Mouse (Mus musculus) cerebellum, postnatal 25 days (tissue): ENCODE data around the gene Vmac.
A peak's percentile ranks its signal among the peaks of the same experiment; 100 is the strongest.

Experiments used
- DNase-seq, 2 experiments: peaks; one replicate each; pipeline ENCODE4 v3.0.0; 2021; ENCODE audit warnings: mixed read lengths in 2 of 2

Vmac gene

DNA sequence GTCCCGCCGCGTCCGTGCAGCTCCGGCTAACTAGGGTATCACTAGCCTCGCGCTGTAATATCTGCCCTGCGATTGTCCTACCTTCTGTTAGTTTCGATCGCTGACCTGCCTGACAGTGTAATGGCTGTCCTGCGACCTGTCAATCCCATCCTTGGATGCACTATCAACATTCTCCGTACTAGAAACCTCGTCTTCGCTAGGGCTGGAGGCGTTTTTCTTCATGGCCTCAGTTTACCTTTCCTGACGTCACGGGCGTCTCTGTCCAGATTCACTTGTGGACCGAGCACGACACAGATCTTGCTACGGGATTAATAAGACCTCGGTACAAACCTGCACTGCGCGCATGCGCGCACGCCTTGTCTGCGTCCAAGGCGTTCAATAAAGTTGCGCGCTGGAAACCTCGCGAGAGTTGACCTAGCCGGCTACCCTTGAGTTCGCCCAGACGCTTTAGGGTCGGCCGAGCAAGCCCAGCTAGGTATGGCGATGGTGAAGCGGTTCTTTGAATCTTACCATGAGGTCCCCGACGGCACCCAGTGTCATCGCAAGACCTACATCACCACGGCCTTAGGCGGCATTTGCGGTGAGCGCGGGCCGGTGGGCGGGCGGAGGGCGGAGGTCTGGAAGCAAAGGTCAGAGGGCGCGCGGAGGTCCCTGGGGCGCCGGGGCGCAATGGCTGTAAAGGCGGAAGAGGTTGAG lies at the start of gene Vmac, which contains the start of gene Ndufa11:
Gene Vmac, minus strand, starts transcription at position 660 of the 696 bp plus-strand sequence.
Gene Ndufa11, plus strand, starts transcription at position 405 of the 696 bp plus-strand sequence.
- DNase-seq, result peak; percentile 96 to 98

DNA sequence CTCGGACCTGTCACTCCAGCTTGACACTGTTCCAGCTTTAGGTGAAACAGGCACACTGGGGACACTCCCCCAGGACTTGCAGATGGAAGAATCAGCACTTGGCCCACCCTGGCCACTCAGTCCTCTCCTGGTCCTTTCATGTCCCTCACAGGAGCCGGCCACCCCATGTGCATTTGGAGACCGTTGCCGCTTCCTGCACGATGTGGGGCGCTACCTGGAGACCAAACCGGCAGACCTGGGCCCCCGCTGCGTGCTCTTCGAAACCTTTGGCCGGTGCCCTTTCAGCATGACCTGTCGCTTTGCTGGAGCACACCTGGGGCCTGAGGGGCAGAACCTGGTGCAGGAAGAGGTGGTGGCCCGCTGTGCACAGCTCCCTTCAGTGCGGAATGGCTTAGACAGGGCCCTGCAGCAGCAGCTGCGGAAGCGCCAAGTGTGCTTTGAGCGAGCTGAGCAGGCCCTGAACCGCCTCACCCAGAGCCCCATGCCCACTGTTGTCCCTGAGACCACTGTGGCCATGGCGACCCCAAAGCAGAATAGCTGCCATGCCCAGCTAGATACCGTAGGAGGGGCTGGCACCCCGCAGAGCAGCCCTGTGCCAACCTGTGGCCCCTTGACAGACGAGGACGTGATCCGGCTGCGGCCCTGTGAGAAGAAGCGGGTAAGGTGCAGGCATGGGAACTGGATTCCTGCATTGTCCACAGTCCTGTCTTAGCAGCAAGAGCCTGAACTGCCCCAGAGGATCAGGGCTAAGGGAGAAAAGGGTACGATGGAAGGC lies 49.0 kb upstream of the Vmac start:
- peak in 1 of 2 experiments; percentile 35 for DNase-seq

- no peak for DNase-seq
These were observed 47.6 kb upstream of the Vmac start for GRCm38 (mm10) chr17:56765431-56765830.

GRCm38 (mm10) chr17:56764474-56765354 lies 46.9 kb upstream of the Vmac start, which contains the start of gene Dus3l:
Gene Dus3l (plus strand): TSS chr17:56764757.
- DNase-seq, result peak; percentile 89 to 96

GRCm38 (mm10) chr17:56763741-56764250 lies 46.0 kb upstream of the Vmac start:
- DNase-seq, result peak in 1 of 2 experiments; percentile 33

GRCm38 (mm10) chr17:56762769-56763731 lies 45.2 kb upstream of the Vmac start:
- peak; percentile 70 to 78 for DNase-seq

GRCm38 (mm10) chr17:56761991-56762410 lies 44.2 kb upstream of the Vmac start:
- DNase-seq, result peak; percentile 92 to 96

DNA sequence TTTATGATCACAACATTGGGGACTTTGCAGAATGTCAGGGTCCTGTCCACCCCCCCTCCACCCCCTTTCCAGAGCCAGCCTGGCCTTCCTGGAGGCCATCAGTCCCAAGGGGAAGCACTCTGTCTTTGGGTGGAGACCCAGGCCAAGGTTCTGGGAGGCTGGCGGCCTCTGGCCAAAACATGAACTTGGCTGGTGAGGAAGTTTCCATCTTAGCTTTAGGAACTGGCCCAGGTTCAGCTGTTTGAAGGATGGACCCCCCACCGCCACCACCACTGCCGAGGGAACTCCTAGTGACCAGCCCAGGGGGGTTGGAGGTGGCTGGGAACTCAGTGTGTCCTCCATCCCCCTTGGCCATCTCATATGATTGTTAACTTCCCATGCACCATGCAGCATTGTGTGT lies 43.3 kb upstream of the Vmac start:
- DNase-seq, result peak in 1 of 2 experiments; percentile 49

- DNase-seq, result no peak
These were observed 41.4 kb upstream of the Vmac start for GRCm38 (mm10) chr17:56759261-56759660.

DNA sequence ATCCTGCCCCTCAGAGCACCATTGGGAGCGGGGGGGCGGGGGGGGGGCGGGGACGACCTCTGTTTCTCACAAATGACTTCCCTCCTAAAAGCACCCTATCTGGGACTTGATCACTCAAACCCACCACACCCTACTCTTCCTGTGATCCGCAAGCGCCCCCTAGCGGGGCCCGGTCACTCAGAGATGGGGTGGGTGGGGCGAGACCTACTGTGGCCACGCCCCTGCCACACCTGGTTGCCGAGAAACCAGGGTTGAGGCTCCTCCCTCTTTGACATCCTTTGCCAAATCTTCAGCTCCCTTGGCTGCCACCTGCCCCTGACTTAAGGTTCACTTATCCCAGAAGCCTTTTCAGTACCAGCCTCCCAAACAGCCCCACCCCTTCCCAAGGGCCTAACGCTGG lies 40.3 kb upstream of the Vmac start:
- DNase-seq, result peak; percentile 63 to 82

DNA sequence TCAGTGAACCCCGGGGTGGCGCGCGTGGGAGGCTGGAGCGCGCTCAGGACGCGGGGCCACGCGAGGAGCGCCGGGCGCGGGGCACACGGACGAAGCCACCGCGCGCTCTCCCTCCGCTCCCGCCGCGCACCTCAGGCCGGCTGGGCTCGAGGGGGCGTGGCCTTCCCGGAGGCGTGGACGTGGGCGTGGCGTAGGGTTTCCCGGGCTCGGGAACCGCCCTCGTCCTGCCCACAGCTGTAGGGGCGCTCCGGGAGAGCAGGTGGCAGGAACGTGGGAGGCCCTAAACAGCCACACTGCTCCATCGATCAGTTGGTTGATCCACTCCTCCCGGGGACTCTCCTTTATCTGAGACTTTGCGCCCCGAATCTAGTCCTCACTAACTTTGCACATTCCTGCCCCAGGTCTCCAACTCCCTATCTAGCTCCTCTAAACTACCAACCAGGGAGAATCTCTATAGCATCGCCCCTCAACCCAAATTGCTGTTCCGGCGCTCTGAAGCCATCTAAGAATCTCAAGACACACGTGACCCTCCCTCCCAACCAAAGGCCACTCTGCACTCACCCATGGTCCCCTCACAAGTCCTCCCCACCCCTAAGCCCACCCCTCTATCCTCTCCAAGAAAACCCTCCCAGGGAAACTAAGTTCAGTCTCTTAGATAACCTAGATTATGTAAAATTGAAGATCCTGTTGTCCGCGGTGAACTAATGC lies 39.7 kb upstream of the Vmac start, which contains the start of gene Nrtn:
Gene Nrtn, minus strand, starts transcription at position 115 of the 708 bp plus-strand sequence.
- peak in 1 of 2 experiments; percentile 70 for DNase-seq

GRCm38 (mm10) chr17:56756703-56757399 lies 39.0 kb upstream of the Vmac start:
- peak in 1 of 2 experiments; percentile 34 for DNase-seq

DNA sequence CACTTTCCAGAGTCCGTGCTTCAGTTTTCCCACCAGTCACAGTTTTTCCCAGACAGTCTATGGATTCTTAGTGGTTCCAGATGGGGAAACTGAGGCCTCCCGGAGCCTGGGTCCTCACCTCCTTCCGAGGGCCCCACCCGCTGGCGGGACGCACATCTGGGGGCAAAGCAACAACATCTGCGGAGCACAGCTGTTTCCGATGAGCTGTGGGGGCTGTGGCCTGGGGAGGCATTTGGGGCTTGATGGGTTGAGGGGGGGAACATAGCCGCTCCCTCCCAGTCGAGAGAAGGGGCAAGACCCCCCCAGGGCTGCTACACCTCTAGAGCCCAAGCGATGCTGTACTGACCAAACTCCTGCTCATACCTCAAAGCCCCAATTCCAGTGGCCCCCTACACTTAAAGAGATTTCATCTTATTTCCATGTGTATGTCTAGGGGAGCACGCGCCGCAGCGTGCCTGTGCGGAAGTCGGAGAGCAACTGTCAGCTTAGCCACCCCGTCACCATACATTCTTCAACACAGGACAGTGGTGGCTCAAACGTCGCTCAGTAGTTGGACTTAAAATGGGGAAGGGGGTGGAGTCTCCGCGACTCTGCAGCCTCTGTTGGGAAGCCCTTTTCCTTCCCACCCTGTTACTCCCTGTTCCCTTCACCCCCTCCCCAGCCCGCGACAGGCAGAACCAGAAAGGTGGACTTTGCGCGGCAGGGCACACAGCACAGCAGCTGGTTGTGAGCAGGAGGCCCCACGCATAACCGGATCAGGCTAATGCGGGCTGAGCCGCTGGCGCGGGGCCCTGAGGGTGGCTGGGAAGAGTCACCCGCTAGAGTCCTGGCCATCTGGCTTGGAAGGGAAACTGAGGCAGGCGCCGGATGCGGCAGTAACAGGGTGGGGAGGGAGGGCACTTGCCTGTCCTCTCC lies 36.7 kb upstream of the Vmac start:
- DNase-seq, result no peak

GRCm38 (mm10) chr17:56753452-56753851 lies 35.6 kb upstream of the Vmac start:
- no peak for DNase-seq

DNA sequence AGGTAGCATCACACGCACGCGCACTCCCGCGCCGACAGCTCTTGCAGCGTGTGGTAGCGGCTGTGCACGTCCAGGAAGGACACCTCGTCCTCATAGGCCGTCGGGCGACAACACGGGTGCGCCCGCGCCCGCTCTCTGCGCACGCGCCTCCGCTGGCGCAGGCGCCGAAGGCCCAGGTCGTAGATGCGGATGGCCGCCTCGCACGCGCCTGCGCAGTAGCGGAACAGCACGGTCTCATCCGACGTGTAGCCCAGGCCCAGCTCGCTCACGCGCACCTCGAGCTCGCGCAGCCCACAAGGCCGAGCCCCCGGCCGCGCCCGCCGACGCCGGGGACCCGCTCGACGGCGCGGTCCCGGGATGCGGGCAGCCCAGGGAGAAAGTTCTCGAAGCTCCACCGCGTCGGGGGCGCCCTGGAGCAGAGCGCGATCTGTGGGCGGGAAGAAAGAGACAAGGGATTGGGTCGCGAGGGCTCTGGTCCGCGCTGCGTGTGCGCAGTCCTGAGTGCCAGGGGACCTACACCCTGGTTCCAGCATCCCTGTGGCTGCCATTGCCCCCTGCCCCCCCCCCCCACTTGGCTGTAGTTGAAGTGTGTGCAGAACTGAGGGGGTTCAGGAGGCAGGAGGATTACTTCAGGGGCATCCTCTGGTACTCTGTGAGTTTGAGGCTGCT lies 33.7 kb upstream of the Vmac start:
- no peak for DNase-seq

DNA sequence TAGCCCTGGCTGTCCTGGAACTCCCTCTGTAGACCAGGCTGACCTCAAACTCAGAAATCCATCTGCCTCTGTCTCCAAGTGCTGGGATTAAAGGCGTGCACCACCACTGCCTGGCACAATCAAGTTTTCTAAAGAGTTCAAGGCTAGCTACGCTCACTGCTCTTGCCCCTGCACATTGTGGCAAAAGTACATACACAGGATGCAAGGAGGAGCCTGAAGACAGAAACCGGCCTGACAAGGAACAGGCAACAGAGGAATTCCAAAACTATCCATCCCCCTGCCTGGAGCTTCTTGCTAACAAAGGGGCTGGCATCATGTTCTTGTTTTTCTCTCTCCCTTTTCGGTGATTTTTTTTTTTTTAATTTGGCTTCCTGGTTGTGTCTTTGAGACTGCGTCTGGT lies 26.4 kb upstream of the Vmac start:
- no peak for DNase-seq

GRCm38 (mm10) chr17:56740788-56741160 lies 23.0 kb upstream of the Vmac start:
- no peak for DNase-seq

- no peak for DNase-seq
These were observed 22.4 kb upstream of the Vmac start for GRCm38 (mm10) chr17:56740118-56740787.
